Mouse (Mus musculus): ENCODE data around the gene Tspan7. TPM values are rescaled to one million over a fixed set of nuclear protein-coding genes. Genes with fewer than 3 reads are reported as not detected.

The Tspan7 gene
- polyA plus RNA-seq (2012; ENCODE audit: insufficient read depth, insufficient read length, missing spikeins), result 42.1 and 51.9 TPM in 2 replicates

- H3K4me3 ChIP-seq (ENCODE audit: insufficient read depth, low read depth, low read length), result peak within 1 kb of the TSS; percentile 94
- no peaks in the 10 kb centered on the region for H3K4me1 ChIP-seq (ENCODE audit: control insufficient read depth, insufficient read depth, insufficient read length, low read length)
- H3K27ac ChIP-seq (replicated peaks; ENCODE audit: low read depth, low read length), result peak within 1 kb of the TSS; percentile 86
Measured at GRCm38 (mm10) chrX:10484872-10485569, at the start of gene Tspan7. TSS of gene Tspan7 (plus strand) at chrX:10485158.

- no peak overlapping the region for H3K4me3 ChIP-seq (ENCODE audit: insufficient read depth, low read depth, low read length)
- H3K4me1 ChIP-seq (ENCODE audit: control insufficient read depth, insufficient read depth, insufficient read length, low read length), result no peaks in the 10 kb centered on the region
- H3K27ac ChIP-seq (replicated peaks; ENCODE audit: low read depth, low read length), result no peak overlapping the region
Measured at GRCm38 (mm10) chrX:10449323-10449980, 35.5 kb upstream of the Tspan7 start.

- Histone ChIP-seq H3K27ac (replicated peaks; ENCODE audit: low read depth, low read length) (no peak overlapping the region), H3K4me3 (ENCODE audit: insufficient read depth, low read depth, low read length) (no peak overlapping the region), H3K4me1 (ENCODE audit: control insufficient read depth, insufficient read depth, insufficient read length, low read length) (no peaks in the 10 kb centered on the region)
Measured at GRCm38 (mm10) chrX:10450143-10451060, 34.6 kb upstream of the Tspan7 start.

- Histone ChIP-seq H3K4me1 (ENCODE audit: control insufficient read depth, insufficient read depth, insufficient read length, low read length) (no peaks in the 10 kb centered on the region), H3K27ac (replicated peaks; ENCODE audit: low read depth, low read length) (no peak overlapping the region), H3K4me3 (ENCODE audit: insufficient read depth, low read depth, low read length) (no peak overlapping the region)
Measured at GRCm38 (mm10) chrX:10453798-10454197, 31.2 kb upstream of the Tspan7 start.

- no peaks in the 10 kb centered on the region for H3K4me1 ChIP-seq (ENCODE audit: control insufficient read depth, insufficient read depth, insufficient read length, low read length)
- H3K4me3 ChIP-seq (ENCODE audit: insufficient read depth, low read depth, low read length), result no peak overlapping the region
- no peak overlapping the region for H3K27ac ChIP-seq (replicated peaks; ENCODE audit: low read depth, low read length)
Measured at GRCm38 (mm10) chrX:10457256-10457655, 27.7 kb upstream of the Tspan7 start.

GRCm38 (mm10) chrX:10477088-10477487 lies 7.9 kb upstream of the Tspan7 start:
- Histone ChIP-seq H3K4me1 (ENCODE audit: control insufficient read depth, insufficient read depth, insufficient read length, low read length) (no peaks in the 10 kb centered on the region), H3K4me3 (ENCODE audit: insufficient read depth, low read depth, low read length) (no peak overlapping the region), H3K27ac (replicated peaks; ENCODE audit: low read depth, low read length) (no peak overlapping the region)

- Histone ChIP-seq H3K4me3 (ENCODE audit: insufficient read depth, low read depth, low read length) (no peak overlapping the region), H3K27ac (replicated peaks; ENCODE audit: low read depth, low read length) (no peak overlapping the region)
Measured at GRCm38 (mm10) chrX:10479031-10479886, 5.7 kb upstream of the Tspan7 start.

GRCm38 (mm10) chrX:10479943-10480342 lies 5.0 kb upstream of the Tspan7 start:
- no peak overlapping the region for H3K27ac ChIP-seq (replicated peaks; ENCODE audit: low read depth, low read length)
- H3K4me1 ChIP-seq (ENCODE audit: control insufficient read depth, insufficient read depth, insufficient read length, low read length), result no peaks in the 10 kb centered on the region
- H3K4me3 ChIP-seq (ENCODE audit: insufficient read depth, low read depth, low read length), result no peak overlapping the region

More at GRCm38 (mm10) chrX:10479031-10479886, 5.7 kb upstream of the Tspan7 start:
- no peaks in the 10 kb centered on the region for H3K4me1 ChIP-seq (ENCODE audit: control insufficient read depth, insufficient read depth, insufficient read length, low read length)

- Histone ChIP-seq H3K27ac (replicated peaks; ENCODE audit: low read depth, low read length) (peak overlapping the region; percentile 86), H3K4me1 (ENCODE audit: control insufficient read depth, insufficient read depth, insufficient read length, low read length) (no peaks in the 10 kb centered on the region), H3K4me3 (ENCODE audit: insufficient read depth, low read depth, low read length) (peak overlapping the region; percentile 94)
Measured at GRCm38 (mm10) chrX:10485664-10486211, 780 bp downstream of the Tspan7 start.

GRCm38 (mm10) chrX:10498580-10498979 lies 13.6 kb downstream of the Tspan7 start:
- no peaks in the 10 kb centered on the region for H3K4me1 ChIP-seq (ENCODE audit: control insufficient read depth, insufficient read depth, insufficient read length, low read length)
- H3K27ac ChIP-seq (replicated peaks; ENCODE audit: low read depth, low read length), result no peak overlapping the region
- no peak overlapping the region for H3K4me3 ChIP-seq (ENCODE audit: insufficient read depth, low read depth, low read length)

GRCm38 (mm10) chrX:10502616-10503015 lies 17.7 kb downstream of the Tspan7 start:
- Histone ChIP-seq H3K27ac (replicated peaks; ENCODE audit: low read depth, low read length) (no peak overlapping the region), H3K4me3 (ENCODE audit: insufficient read depth, low read depth, low read length) (no peak overlapping the region), H3K4me1 (ENCODE audit: control insufficient read depth, insufficient read depth, insufficient read length, low read length) (no peaks in the 10 kb centered on the region)

GRCm38 (mm10) chrX:10514417-10514816 lies 29.5 kb downstream of the Tspan7 start:
- no peaks in the 10 kb centered on the region for H3K4me1 ChIP-seq (ENCODE audit: control insufficient read depth, insufficient read depth, insufficient read length, low read length)
- no peak overlapping the region for H3K27ac ChIP-seq (replicated peaks; ENCODE audit: low read depth, low read length)

GRCm38 (mm10) chrX:10514971-10515370 lies 30.0 kb downstream of the Tspan7 start:
- H3K4me3 ChIP-seq (ENCODE audit: insufficient read depth, low read depth, low read length), result no peak overlapping the region
- no peak overlapping the region for H3K27ac ChIP-seq (replicated peaks; ENCODE audit: low read depth, low read length)
- no peaks in the 10 kb centered on the region for H3K4me1 ChIP-seq (ENCODE audit: control insufficient read depth, insufficient read depth, insufficient read length, low read length)

More at GRCm38 (mm10) chrX:10514417-10514816, 29.5 kb downstream of the Tspan7 start:
- H3K4me3 ChIP-seq (ENCODE audit: insufficient read depth, low read depth, low read length), result no peak overlapping the region

- Histone ChIP-seq H3K27ac (replicated peaks; ENCODE audit: low read depth, low read length) (no peak overlapping the region), H3K4me3 (ENCODE audit: insufficient read depth, low read depth, low read length) (no peak overlapping the region), H3K4me1 (ENCODE audit: control insufficient read depth, insufficient read depth, insufficient read length, low read length) (no peaks in the 10 kb centered on the region)
Measured at GRCm38 (mm10) chrX:10516448-10516847, 31.5 kb downstream of the Tspan7 start.

Data from brown adipose tissue, adult 24 weeks (tissue).